9 mouse cellular contexts compared by ENCODE assay signal in the genomic region with DNA sequence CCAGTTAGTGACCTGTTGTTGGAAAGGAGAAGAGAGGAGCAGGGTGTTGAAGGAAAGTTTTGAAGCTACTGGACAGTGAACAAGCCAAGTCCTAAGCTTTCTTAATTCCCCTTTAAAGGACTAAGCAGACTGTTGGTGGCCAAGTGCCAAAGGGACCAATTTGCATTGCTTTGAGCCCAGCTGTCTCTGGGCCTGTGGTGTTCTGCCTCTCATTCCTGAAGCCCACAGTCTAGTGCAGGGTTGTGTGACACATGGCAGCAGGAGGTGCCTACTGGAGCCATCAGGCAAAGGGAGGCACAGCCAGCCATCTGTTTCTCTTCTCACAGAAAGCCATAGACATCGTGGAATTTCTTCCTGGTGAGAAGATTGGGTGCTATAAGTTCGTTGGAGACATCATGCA.
DNase-seq lines count a peak whose midpoint lies in the region.
"Had no signal": no experiment of that assay in that cellular context is flagged by ENCODE, and none has a peak within 500 bp of the region (broad histone marks: within the 10 kb centered on the region; RNA-seq: fewer than 3 reads in every experiment).

No protein-coding gene starts in this region.

- peak; percentile 40 for DNase-seq in gastrocnemius, postnatal 10 days
- no peak for DNase-seq in gastrocnemius, adult 18-20 months (ENCODE audit: low spot score)
- peak; percentile 50 for DNase-seq in right cerebral cortex, adult 18-20 months
- DNase-seq in right cerebral cortex, postnatal 25 days = no peak
- peak; percentile 2 to 26 for DNase-seq in left cerebral cortex, adult 18-20 months (ENCODE audit: low spot score in 2 of 2)
- no peak for DNase-seq in spleen, adult 12 weeks (ENCODE audit: low spot score)
- DNase-seq in liver = no peak
- DNase-seq in yolk sac, embryonic 10.5 days (ENCODE audit: low spot score) = no peak
- DNase-seq: thymus, postnatal 4 days had no signal

Comparison
In these comparisons a context has a peak if more than half of its experiments do, and no peak if none do; other contexts are left out.
1. DNase-seq: peak in gastrocnemius, postnatal 10 days (single experiment), right cerebral cortex, adult 18-20 months (single experiment) and left cerebral cortex, adult 18-20 months (2 of 2); none in gastrocnemius, adult 18-20 months (single experiment), right cerebral cortex, postnatal 25 days (single experiment), spleen, adult 12 weeks (single experiment), liver (single experiment) and yolk sac, embryonic 10.5 days (single experiment).